Mouse (Mus musculus) olfactory bulb, adult 2 months (tissue): ENCODE results near the gene Fut1. TPM values are rescaled to one million over a fixed set of nuclear protein-coding genes. Genes with fewer than 3 reads are reported as not detected.

Experiments
- H3K27ac ChIP-seq: fragments of 200-500 bp; 2 replicates; pipeline ENCODE4 v1.5.1; 2012; ENCODE audit warnings: low read depth, low read length; ENCODE audit not compliant: insufficient read depth
- H3K4me1 ChIP-seq: fragments of 200-500 bp; 2 replicates; pipeline ENCODE4 v1.6.1; 2012; ENCODE audit warnings: low read length; ENCODE audit not compliant: control insufficient read depth, insufficient read depth
- H3K4me3 ChIP-seq: fragments of 200-500 bp; 2 replicates; pipeline ENCODE4 v1.5.1; 2012; ENCODE audit warnings: mild to moderate bottlenecking, low read depth, low read length, moderate library complexity; ENCODE audit not compliant: insufficient read depth
- CTCF ChIP-seq: fragments of 200-500 bp; IDR thresholded peaks from 2 replicates; pipeline ENCODE4 v1.5.1; 2012; ENCODE audit warnings: low read depth, mild to moderate bottlenecking, low read length, moderate library complexity; ENCODE audit not compliant: insufficient read depth
- POLR2A ChIP-seq: fragments of 200-500 bp; IDR thresholded peaks from 2 replicates; pipeline ENCODE4 v1.6.1; 2012; ENCODE audit warnings: mild to moderate bottlenecking, low read depth, low read length, moderate library complexity; ENCODE audit not compliant: insufficient read depth
- WGBS: fragments of 180-500 bp; shearing (Covaris S2); methylation state at CpG from one replicate; pipeline ENCODE4 v1.1.7; 2018; 5-methylcytosine and 5-hydroxymethylcytosine counted together
- polyA plus RNA-seq: library from polyadenylated mRNA; stranded (reverse); fragments of >200 nt; gene quantifications from 2 replicates; pipeline ENCODE4 v1.2.4, GENCODE M21; 2012; ENCODE audit warnings: low replicate concordance; ENCODE audit not compliant: missing spikeins, insufficient read depth, insufficient read length

The Fut1 gene
- polyA plus RNA-seq, 1 experiment: not detected

- Histone ChIP-seq H3K4me1 (peaks cover 10% of the 10 kb centered on the region), H3K4me3 (no peak overlapping the region), H3K27ac (no peak overlapping the region)
- WGBS: 86% methylated on average over 3 of the region's 3 CpGs
- no peak for TF ChIP-seq POLR2A
- no peak for TF ChIP-seq CTCF
Measured at GRCm38 (mm10) chr7:45624718-45625117, 7.6 kb downstream of the Fut1 start.

GRCm38 (mm10) chr7:45625481-45625880 is 8.4 kb downstream of the Fut1 start:
- Histone ChIP-seq H3K4me1 (peaks cover 10% of the 10 kb centered on the region), H3K27ac (no peak overlapping the region), H3K4me3 (no peak overlapping the region)
- 92% methylated on average over 8 of the region's 8 CpGs for WGBS
- TF ChIP-seq CTCF (no peak), POLR2A (no peak)

DNA sequence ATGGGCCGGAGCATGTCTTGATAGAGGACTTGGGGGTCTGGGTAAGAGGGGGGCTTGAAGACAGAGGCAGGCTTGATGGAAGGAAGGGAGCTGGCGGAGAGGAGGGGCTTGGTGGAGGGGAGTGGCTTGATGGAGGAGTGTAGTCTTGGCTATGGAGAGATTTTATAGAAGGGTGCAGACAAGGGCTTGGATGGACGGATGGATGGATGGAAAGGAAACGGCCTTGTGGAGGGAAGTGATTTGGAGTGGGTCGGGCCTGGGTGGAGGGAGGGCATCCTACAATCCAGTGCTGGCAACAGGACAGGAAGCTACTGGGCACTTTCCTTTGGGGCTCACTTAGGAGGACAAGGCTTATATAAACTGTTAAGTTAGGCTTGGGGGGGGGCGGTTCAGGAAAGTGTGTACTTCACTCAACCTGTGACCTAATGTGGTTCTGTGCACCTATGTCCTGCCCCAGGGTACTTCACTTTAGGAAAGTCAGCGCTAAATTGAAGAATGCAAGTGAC is 9.5 kb downstream of the Fut1 start:
- TF ChIP-seq POLR2A (no peak), CTCF (no peak)
- Histone ChIP-seq H3K4me1 (peaks cover 10% of the 10 kb centered on the region), H3K27ac (no peak overlapping the region), H3K4me3 (no peak overlapping the region)
- WGBS: 89% methylated on average over 7 of the region's 7 CpGs

GRCm38 (mm10) chr7:45627261-45627660 is 10.2 kb downstream of the Fut1 start, which contains the start of gene Rasip1:
TSS of gene Rasip1 (plus strand) at chr7:45627488.
- peaks cover 12% of the 10 kb centered on the region for H3K4me1 ChIP-seq
- TF ChIP-seq CTCF: no peak
- TF ChIP-seq POLR2A: no peak
- peak within 1 kb of the TSS; percentile 57 for H3K4me3 ChIP-seq
- H3K27ac ChIP-seq: no peak within 1 kb of the TSS
- 92% methylated on average over 9 of the region's 9 CpGs for WGBS

DNA sequence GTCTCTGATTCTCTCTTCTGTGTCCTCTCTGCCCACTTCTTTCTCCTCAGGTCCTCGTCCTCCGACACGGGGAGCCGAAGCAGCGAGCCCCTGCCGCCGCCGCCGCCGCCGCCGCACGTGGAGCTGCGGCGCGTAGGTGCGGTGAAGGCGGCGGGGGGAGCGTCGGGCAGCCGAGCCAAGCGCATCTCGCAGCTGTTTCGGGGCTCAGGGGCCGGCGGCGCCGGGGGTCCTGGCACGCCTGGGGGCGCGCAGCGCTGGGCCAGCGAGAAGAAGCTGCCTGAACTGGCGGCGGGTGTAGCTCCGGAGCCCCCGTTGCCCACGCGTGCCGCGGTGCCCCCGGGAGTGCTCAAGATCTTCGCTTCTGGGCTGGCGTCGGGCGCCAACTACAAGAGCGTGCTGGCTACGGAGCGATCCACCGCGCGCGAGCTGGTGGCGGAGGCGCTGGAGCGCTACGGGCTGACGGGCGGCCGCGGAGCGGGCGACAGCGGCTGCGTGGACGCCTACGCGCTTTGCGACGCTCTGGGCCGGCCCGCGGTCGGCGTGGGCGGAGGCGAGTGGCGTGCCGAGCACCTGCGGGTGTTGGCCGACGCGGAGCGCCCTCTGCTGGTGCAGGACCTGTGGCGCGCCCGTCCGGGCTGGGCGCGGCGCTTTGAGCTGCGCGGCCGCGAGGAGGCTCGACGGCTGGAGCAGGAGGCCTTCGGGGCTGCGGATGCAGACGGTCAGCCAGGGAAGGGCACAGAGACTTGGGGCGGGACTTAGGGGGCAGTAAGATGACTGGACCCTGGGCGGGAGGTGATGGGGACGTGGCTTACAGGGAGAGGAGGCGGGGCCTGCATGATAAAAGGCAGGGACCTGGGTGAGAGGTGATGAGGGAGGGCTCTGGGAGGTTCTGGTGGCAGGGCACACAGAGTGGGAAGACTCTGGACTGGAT is 11.5 kb downstream of the Fut1 start:
- peak overlapping the region; percentile 57 for H3K4me3 ChIP-seq
- no peak overlapping the region for H3K27ac ChIP-seq
- peaks cover 18% of the 10 kb centered on the region for H3K4me1 ChIP-seq
- WGBS: 1% methylated on average over 105 of the region's 105 CpGs
- TF ChIP-seq CTCF (peak; percentile 84; the same call in 1 of the 2 replicates), POLR2A (peak; percentile 52; the same call in 1 of the 2 replicates)

- TF ChIP-seq CTCF: no peak
- TF ChIP-seq POLR2A: no peak
- H3K4me1 ChIP-seq: peaks cover 18% of the 10 kb centered on the region
- 85% methylated on average over 23 of the region's 23 CpGs for WGBS
- no peak overlapping the region for H3K27ac ChIP-seq
- H3K4me3 ChIP-seq: no peak overlapping the region
Measured at GRCm38 (mm10) chr7:45630064-45630907, 13.2 kb downstream of the Fut1 start.

DNA sequence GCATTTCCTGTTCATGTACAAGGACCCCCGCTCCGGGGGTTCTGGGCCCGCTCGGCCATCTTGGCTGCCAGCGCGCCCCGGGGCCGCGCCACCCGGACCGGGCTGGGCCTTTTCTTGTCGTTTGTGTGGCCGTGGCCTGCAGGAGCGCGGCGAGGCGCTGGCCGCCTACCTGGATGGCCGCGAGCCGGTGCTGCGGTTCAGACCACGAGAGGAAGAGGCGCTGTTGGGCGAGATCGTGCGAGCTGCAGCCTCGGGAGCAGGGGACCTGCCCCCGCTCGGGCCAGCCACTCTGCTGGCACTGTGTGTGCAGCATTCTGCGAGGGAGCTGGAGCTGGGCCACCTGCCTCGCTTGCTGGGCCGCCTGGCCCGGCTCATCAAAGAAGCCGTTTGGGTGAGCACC is 15.4 kb downstream of the Fut1 start:
- 25% methylated on average over 35 of the region's 35 CpGs for WGBS
- Histone ChIP-seq H3K4me1 (peaks cover 18% of the 10 kb centered on the region), H3K27ac (no peak overlapping the region), H3K4me3 (peak overlapping the region; percentile 35)
- no peak for TF ChIP-seq POLR2A

GRCm38 (mm10) chr7:45634946-45635681 is 18.0 kb downstream of the Fut1 start:
- TF ChIP-seq CTCF (no peak), POLR2A (no peak)
- 92% methylated on average over 11 of the region's 11 CpGs for WGBS
- Histone ChIP-seq H3K27ac (no peak overlapping the region), H3K4me3 (no peak overlapping the region), H3K4me1 (peaks cover 13% of the 10 kb centered on the region)
